Mouse (Mus musculus) adrenal gland, adult (tissue): ENCODE results near the gene Spag17.

ENCODE experiments used
- DNase-seq, 2 experiments: peaks; one replicate each; pipeline ENCODE4 v3.0.0; 2022 to 2023; ENCODE audit warnings: low spot score in 1 of 2; ENCODE audit not compliant: inconsistent age in 2 of 2

The Spag17 gene

DNA sequence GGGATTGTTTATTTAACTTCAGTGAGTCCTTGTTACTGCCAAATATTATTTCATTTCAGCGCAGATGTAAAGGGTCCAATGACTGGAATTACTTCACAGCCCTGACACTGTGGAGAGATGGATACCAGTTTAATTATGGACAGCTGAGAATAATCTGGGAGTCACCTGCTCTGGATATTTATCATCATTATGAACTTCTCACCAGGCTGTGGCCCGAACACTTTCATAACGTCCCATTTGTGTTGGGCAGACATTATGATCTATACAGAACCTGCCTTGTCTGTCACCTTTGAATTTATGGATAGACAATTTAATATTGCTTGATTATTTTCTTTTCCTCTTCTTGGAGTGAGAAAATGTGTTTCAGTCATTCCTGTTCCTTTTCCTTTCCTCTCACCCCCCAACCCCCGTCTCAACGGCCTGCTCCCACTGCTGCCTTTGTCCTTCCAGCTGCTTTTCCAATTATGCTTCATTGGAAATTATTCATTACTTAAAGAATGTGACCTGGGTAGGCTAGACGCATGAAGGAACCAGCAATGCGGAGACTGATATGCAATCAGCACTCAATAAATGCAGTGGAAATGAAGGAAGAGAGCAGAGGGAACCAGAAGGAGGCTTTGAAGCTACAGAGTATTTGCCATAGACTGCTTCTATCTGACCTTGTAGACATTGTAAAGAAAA lies 74.7 kb downstream of the Spag17 start:
- DNase-seq = no peak

- no peak for DNase-seq
Measured at GRCm38 (mm10) chr3:99964345-99964744, 79.1 kb downstream of the Spag17 start.

- DNase-seq = no peak
Measured at GRCm38 (mm10) chr3:99965863-99966262, 80.7 kb downstream of the Spag17 start.

DNA sequence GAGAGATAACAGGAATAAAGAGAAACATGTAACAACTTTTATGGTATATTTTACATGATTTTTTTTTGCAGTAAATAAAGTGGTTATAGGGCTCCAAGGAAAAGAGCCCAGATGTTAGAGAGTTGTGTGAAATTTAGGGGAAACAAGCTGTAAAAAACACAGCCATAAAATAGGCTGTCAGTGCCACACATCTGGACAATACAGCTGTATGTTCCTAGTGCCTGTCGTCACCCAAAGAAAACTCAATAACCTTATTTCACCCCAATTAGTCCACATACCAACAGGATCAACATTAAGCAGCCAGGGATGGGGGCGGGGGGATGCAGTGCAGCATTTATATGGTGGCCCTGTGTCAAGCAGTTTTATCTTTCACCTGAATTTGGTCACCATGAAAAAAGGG lies 81.1 kb downstream of the Spag17 start:
- no peak for DNase-seq

DNA sequence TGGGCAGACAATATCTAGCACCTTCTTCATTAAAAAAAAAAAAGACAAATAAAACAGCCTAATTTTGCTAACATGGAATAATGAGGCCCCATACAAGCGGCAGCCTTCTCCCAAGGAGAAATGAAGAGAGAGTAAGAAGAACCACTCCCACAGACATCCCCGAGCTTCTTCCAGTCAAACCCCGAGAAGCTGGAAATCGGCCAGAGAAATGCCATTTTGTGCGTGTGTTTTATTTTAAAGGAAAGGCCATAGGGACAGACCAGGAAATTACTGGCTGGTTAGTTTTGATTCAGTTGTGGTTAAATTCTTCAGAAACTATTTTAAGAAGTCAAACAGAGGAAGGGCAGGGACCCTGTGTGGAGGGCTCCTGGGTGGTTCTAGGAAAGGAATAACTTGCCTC lies 85.6 kb downstream of the Spag17 start:
- no peak for DNase-seq

DNA sequence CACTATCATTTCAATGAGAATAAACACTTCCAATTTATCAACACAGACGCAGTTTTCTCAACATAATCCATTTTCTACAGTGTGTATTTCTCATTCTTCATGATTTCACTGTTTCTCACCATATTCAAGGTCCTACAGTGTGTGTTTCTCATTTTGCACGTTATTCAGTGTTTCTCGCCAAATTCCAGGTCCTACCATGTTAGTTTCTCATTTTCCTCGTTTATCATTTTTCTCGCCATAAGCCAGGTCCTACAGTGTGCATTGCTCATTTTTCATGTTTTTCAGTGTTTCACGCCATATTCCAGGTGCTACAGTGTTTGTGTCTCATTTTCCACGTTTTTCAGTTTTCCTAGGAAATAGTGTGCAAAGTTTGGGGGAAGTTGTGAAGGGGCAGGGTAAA lies 95.8 kb downstream of the Spag17 start:
- no peak for DNase-seq

DNA sequence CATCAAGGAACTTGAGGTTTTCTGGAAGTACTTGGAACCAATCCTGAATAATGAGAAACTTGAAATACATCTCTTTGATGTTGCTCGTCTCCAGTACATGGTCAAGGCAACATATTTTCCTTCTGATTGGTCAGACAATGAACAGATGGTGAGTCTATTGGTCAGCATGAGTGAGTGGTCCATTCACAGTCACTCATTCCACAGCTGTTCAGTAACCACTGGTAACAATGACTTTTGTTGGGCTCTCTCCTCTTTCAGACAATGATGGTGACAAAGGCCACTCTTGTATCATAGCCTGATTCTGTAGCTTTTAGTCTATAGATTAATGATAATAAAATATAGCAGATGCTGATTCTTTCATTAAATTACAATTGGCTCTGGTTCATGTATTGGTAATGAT lies 119.5 kb downstream of the Spag17 start:
- no peak for DNase-seq

DNA sequence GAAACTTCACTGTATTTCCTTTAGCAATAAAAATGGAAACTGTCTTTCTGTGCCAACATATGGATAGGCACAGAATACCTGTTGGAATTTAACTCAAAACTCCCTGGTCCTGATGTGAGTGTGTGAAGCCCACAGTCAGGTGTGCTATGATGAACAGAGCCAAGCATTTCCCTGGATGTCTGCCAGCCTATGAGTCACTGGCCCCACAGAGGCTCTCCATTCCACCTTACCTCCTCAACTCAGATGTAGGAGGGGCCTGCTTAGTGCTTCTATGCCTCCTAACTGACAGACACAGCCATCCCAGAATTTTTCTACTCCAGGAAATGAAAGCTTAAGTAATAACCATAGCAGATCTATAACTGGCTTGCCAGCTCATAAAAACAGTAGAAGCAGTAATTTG lies 124.6 kb downstream of the Spag17 start:
- no peak for DNase-seq

DNA sequence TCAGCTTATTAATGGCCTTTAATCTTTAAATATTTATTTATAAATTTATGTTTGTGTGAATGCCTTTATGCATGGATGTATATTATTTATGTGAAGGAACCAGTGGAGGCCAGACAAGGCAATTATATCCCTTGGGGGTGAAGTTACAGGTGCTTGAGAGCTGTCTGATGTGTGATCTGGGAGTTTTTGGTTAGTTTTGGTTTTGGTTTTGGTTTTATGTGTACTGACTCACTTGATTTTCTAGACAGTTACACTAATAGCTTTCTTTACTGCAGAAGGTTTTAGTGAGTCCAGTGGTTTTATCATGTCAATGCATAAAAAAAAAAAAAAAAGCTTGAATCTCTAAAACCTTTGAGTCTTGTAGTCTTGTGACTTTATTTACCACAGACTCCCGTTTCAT lies 128.9 kb downstream of the Spag17 start:
- DNase-seq = no peak

DNA sequence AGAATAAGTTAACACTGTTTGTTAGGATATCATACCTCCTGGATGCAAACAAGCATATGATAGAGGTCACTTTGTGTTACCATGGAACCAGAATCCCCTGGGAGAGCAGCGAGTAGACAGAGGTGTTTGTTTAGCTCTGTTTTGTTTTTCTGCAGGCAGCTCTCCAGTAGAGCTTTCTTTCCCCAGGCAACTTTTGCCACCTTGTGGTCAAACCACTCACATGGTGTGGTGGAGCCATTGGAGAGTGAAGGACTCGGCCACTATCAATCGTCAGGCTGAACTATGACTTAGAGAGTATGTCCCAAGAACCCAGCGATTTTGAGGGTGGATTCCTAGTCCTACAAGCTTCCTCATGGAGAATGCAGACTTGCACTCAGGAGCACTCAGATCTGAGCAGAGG lies 146.1 kb downstream of the Spag17 start:
- no peak for DNase-seq

- no peak for DNase-seq
Measured at GRCm38 (mm10) chr3:100032969-100033368, 147.8 kb downstream of the Spag17 start.

GRCm38 (mm10) chr3:100034366-100034956 lies 149.3 kb downstream of the Spag17 start:
- no peak for DNase-seq

DNA sequence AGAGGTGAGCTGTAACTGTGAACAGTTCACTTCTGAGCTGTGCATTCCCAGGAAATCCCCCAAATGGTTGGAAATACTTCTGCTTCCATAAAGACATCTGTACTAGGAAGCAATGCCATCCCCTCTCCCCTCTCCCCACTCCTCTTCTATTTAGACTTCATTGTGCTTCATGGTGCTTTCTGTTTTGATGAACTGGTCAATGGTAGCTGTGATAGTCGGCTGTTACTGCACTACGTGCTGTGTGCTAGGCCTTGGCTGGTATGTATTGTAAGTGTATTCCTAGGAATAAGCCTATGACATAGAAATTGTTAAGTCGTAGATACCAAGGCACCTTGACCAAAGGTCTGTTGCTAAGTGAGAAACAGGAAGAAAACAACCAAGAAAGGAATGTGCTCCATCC lies 149.9 kb downstream of the Spag17 start:
- DNase-seq = no peak

DNA sequence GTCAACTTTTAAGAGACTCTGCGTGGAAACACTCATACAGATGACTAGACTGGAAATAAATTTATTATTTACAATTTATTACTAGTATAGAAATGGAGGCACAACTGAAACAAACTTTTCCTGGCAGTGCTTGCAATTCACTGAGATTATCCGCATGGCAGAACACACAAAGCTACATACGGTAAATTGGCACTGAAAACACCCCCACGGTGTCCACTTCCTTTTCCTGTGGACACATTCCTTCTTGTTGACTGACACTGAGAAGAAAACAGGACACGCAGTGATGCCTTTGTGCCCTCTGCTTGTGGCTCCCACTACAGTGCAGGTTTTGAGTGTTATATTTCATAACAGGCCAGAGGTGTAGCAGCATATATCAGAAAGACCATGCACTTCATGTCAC lies 151.6 kb downstream of the Spag17 start:
- no peak for DNase-seq

- DNase-seq = no peak
Measured at GRCm38 (mm10) chr3:100074406-100074805, 189.2 kb downstream of the Spag17 start.

DNA sequence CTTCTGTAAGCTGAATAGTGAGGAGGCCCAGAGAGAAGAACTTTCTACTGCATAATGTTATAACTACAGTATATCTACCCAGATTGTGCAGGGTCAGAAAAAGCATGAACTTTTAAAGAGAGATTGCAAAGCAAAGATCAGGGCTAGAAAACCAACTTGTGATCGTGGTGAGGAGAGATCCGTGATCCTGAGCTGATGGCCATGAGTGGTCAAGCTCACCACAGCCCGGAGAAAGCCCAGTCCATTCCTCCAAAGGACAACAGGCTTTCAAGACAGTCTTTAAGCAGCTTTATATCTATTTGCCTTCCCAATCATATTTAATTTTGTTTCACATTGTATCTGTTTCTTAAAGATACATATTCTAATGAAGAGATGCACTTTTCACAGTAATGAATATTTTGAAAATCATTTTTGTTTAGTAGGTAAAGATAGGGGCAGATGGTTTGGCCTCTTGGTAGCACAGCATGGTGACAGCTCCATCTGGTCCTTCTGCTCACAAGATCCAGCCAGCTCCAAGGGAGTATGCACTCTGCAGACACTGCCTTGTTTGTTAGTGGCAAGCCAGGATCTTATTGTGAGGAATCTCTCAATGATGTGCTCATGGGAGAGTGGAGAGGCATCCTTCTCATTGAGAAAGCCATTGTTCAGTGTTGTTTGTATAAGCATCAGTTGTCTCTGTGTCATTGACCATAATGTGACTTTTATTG lies 217.3 kb downstream of the Spag17 start:
- DNase-seq = no peak

DNA sequence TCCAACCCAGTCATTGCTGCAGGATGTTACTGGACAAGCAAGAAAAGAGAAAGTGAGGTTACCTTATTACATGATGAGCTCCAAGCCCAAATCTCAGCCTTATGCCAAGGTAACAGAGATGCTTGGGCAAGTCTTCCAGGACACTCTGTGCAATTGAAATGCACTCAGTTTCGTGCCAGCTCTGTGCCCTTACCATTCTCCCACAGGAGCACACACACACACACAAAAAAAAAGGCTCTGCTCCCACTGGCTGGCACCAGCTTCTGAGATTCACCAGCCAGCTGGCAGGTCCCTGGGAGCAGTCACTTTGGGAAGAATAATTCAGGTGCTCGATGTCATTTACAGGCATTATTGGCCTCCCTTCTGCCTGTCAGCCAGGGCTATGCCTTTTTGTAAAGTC lies 221.5 kb downstream of the Spag17 start:
- no peak for DNase-seq

GRCm38 (mm10) chr3:100118681-100119080 lies 233.5 kb downstream of the Spag17 start:
- no peak for DNase-seq

GRCm38 (mm10) chr3:100121961-100122360 lies 236.8 kb downstream of the Spag17 start:
- no peak for DNase-seq

GRCm38 (mm10) chr3:100122445-100122844 lies 237.2 kb downstream of the Spag17 start:
- DNase-seq = no peak

DNA sequence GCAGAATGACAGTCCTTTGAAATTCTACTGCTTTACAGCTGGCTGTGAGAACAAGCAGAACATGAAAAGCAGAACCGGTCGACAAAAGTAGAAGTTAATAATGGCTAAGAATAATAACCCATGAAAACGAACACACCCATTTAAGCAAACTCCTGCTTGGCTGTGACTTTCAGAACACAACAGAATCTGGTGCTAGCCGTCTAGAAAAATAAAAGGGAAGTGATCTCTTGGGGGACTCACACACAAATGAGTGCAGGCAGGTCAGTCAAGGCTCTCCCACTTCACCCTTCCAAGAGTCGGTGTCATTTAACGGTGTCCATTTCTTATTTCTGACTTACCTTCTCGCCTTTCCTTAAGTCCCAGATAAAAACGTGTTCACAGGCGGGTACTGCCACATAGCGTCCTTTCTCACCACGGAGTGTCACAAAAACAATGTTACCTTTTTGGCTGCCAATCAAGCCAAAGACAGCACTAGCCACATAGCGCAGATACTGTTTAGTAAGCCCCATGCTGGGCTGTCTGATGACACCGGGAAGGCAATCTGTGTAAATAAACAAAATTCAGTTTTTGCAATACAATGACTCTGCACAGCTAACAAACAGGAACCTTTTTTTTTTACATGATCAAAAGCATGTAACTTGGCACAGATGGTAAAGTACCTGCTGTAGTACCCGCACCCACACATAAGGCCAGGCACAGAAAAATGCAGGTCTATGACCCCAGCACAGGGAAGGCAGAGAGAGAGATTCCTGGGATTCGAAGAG lies 275.7 kb downstream of the Spag17 start:
- no peak for DNase-seq
